Mouse (Mus musculus): Measurements from ENCODE around the gene Tiam1. TPM values are rescaled to one million over a fixed set of nuclear protein-coding genes. Genes with fewer than 3 reads are reported as not detected.

The Tiam1 gene
- polyA plus RNA-seq, 1 experiment = 10.7 TPM

DNA sequence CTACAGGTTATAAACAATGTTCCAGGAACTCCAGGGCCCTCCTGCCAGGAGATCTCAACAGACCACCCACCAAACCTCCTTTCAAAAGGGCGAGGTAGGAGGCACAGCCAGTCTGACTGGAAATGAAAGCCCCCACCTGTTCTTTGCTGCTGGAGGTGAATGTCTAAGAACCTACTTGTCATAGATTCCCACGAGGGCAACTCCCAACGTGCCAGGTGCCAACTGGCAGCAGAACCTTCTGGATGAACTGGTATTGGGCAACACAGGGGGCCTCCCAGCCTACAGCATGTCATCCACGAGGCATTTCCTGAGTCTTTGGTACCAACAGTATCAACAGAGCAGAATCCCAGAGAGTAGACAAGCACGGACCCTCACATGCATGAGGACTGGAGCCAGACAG, 282.0 kb downstream of the Tiam1 start:
- no peak for TF ChIP-seq CTCF (IDR thresholded peaks at IDR 0.05; ENCODE audit: control insufficient read depth, insufficient read depth, low read length)
- no peak for TF ChIP-seq POLR2A (IDR thresholded peaks at IDR 0.05; ENCODE audit: borderline replicate concordance, control insufficient read depth, low read depth, low read length)
- no peak overlapping the region for H3K27ac ChIP-seq (ENCODE audit: control insufficient read depth, insufficient read depth, low read depth, low read length, poor library complexity)
- no peak overlapping the region for H3K4me3 ChIP-seq (replicated peaks; ENCODE audit: control insufficient read depth, low read depth, low read length)
- 62% methylated on average over 5 of the region's 5 CpGs for WGBS
- H3K4me1 ChIP-seq (ENCODE audit: control insufficient read depth, insufficient read depth, low read length) = no peaks in the 10 kb centered on the region

DNA sequence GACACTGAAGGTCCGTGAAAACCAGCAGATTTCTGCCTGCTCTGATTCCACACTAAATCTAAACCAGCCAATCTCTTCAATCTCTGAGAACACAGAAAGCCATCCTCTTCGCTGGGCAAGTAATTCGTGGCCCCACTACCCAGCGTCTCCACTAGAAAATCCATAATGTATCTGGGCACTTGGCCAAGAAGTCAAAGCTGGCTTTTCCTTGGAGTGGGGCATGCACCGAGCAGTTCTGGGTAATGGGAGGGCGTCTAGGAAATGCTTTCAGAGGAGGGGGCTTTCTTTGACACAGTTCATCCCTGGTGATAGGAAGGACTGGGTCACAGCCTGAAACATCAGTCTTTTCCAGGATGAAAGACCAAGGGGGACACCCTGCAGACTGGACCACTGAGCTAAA, 282.9 kb downstream of the Tiam1 start:
- H3K27ac ChIP-seq (ENCODE audit: control insufficient read depth, insufficient read depth, low read depth, low read length, poor library complexity) = no peak overlapping the region
- no peak overlapping the region for H3K4me3 ChIP-seq (replicated peaks; ENCODE audit: control insufficient read depth, low read depth, low read length)
- H3K4me1 ChIP-seq (ENCODE audit: control insufficient read depth, insufficient read depth, low read length) = no peaks in the 10 kb centered on the region
- no peak for TF ChIP-seq POLR2A (IDR thresholded peaks at IDR 0.05; ENCODE audit: borderline replicate concordance, control insufficient read depth, low read depth, low read length)
- TF ChIP-seq CTCF (IDR thresholded peaks at IDR 0.05; ENCODE audit: control insufficient read depth, insufficient read depth, low read length) = no peak
- 92% methylated on average over 6 of the region's 6 CpGs for WGBS

- H3K4me1 ChIP-seq (ENCODE audit: control insufficient read depth, insufficient read depth, low read length) = no peaks in the 10 kb centered on the region
- WGBS = 80% methylated on average over 3 of the region's 3 CpGs
- H3K4me3 ChIP-seq (replicated peaks; ENCODE audit: control insufficient read depth, low read depth, low read length) = no peak overlapping the region
- TF ChIP-seq CTCF (IDR thresholded peaks at IDR 0.05; ENCODE audit: control insufficient read depth, insufficient read depth, low read length) (no peak), POLR2A (IDR thresholded peaks at IDR 0.05; ENCODE audit: borderline replicate concordance, control insufficient read depth, low read depth, low read length) (no peak)
- no peak overlapping the region for H3K27ac ChIP-seq (ENCODE audit: control insufficient read depth, insufficient read depth, low read depth, low read length, poor library complexity)
Observed at GRCm38 (mm10) chr16:89857666-89858065, 285.9 kb downstream of the Tiam1 start.

GRCm38 (mm10) chr16:89854731-89855130, 288.8 kb downstream of the Tiam1 start:
- no peaks in the 10 kb centered on the region for H3K4me1 ChIP-seq (ENCODE audit: control insufficient read depth, insufficient read depth, low read length)
- 79% methylated on average over 8 of the region's 8 CpGs for WGBS
- H3K4me3 ChIP-seq (replicated peaks; ENCODE audit: control insufficient read depth, low read depth, low read length) = no peak overlapping the region
- TF ChIP-seq CTCF (IDR thresholded peaks at IDR 0.05; ENCODE audit: control insufficient read depth, insufficient read depth, low read length) (no peak), POLR2A (IDR thresholded peaks at IDR 0.05; ENCODE audit: borderline replicate concordance, control insufficient read depth, low read depth, low read length) (no peak)
- H3K27ac ChIP-seq (ENCODE audit: control insufficient read depth, insufficient read depth, low read depth, low read length, poor library complexity) = no peak overlapping the region

GRCm38 (mm10) chr16:89851333-89851732, 292.2 kb downstream of the Tiam1 start:
- Histone ChIP-seq H3K27ac (ENCODE audit: control insufficient read depth, insufficient read depth, low read depth, low read length, poor library complexity) (no peak overlapping the region), H3K4me3 (replicated peaks; ENCODE audit: control insufficient read depth, low read depth, low read length) (no peak overlapping the region), H3K4me1 (ENCODE audit: control insufficient read depth, insufficient read depth, low read length) (no peaks in the 10 kb centered on the region)
- TF ChIP-seq CTCF (IDR thresholded peaks at IDR 0.05; ENCODE audit: control insufficient read depth, insufficient read depth, low read length) (no peak), POLR2A (IDR thresholded peaks at IDR 0.05; ENCODE audit: borderline replicate concordance, control insufficient read depth, low read depth, low read length) (no peak)
- WGBS = 92% methylated on average over 9 of the region's 9 CpGs

- no peak for TF ChIP-seq POLR2A (IDR thresholded peaks at IDR 0.05; ENCODE audit: borderline replicate concordance, control insufficient read depth, low read depth, low read length)
- TF ChIP-seq CTCF (IDR thresholded peaks at IDR 0.05; ENCODE audit: control insufficient read depth, insufficient read depth, low read length) = no peak
- Histone ChIP-seq H3K27ac (ENCODE audit: control insufficient read depth, insufficient read depth, low read depth, low read length, poor library complexity) (peak overlapping the region; percentile 68), H3K4me1 (ENCODE audit: control insufficient read depth, insufficient read depth, low read length) (no peaks in the 10 kb centered on the region), H3K4me3 (replicated peaks; ENCODE audit: control insufficient read depth, low read depth, low read length) (no peak overlapping the region)
- 31% methylated on average over 19 of the region's 19 CpGs for WGBS
Observed at GRCm38 (mm10) chr16:89848651-89849597, 294.6 kb downstream of the Tiam1 start.

DNA sequence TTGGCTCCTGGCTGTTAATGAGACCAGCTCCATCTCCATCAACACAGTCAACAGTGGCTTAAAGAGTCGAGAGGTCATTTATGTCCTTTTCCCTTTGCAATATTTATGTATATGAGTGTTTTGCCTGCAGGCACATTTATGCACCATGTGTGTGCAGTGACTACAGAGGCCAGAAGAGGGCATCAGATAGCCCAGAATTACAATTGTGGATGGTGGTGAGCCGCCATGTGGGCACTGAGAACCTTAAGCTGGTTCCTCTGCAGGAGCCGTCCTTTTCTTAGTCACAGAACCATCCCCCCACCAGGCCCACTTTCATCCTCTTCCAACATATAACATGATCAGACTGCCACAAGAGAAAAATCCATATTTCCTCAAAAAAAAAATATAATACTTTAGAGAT, 295.4 kb downstream of the Tiam1 start:
- no peaks in the 10 kb centered on the region for H3K4me1 ChIP-seq (ENCODE audit: control insufficient read depth, insufficient read depth, low read length)
- H3K4me3 ChIP-seq (replicated peaks; ENCODE audit: control insufficient read depth, low read depth, low read length) = no peak overlapping the region
- TF ChIP-seq CTCF (IDR thresholded peaks at IDR 0.05; ENCODE audit: control insufficient read depth, insufficient read depth, low read length) (no peak), POLR2A (IDR thresholded peaks at IDR 0.05; ENCODE audit: borderline replicate concordance, control insufficient read depth, low read depth, low read length) (no peak)
- peak overlapping the region; percentile 75 for H3K27ac ChIP-seq (ENCODE audit: control insufficient read depth, insufficient read depth, low read depth, low read length, poor library complexity)
- 67% methylated on average over 3 of the region's 3 CpGs for WGBS

- no peak overlapping the region for H3K4me3 ChIP-seq (replicated peaks; ENCODE audit: control insufficient read depth, low read depth, low read length)
Observed at GRCm38 (mm10) chr16:89845461-89845860, 298.1 kb downstream of the Tiam1 start.

More at GRCm38 (mm10) chr16:89845461-89845860, 298.1 kb downstream of the Tiam1 start:
- Histone ChIP-seq H3K4me1 (ENCODE audit: control insufficient read depth, insufficient read depth, low read length) (no peaks in the 10 kb centered on the region), H3K27ac (ENCODE audit: control insufficient read depth, insufficient read depth, low read depth, low read length, poor library complexity) (no peak overlapping the region)
- TF ChIP-seq POLR2A (IDR thresholded peaks at IDR 0.05; ENCODE audit: borderline replicate concordance, control insufficient read depth, low read depth, low read length) (no peak), CTCF (IDR thresholded peaks at IDR 0.05; ENCODE audit: control insufficient read depth, insufficient read depth, low read length) (no peak)
- 87% methylated on average over 8 of the region's 8 CpGs for WGBS
